Mouse (Mus musculus) cerebellum, adult 2 months (tissue): Measurements from ENCODE around the gene Reg1.
"Not testable (repeated sequence)": the region's sequence is repeated elsewhere in the genome, so short reads cannot be mapped to it uniquely, and the experiment has no call there.

Source experiments
- CTCF ChIP-seq: fragments of 200-500 bp; IDR thresholded peaks from 2 replicates; pipeline ENCODE4 v1.5.1; 2011; ENCODE audit warnings: low read depth, mild to moderate bottlenecking, control low read depth, low read length, moderate library complexity, borderline replicate concordance; ENCODE audit not compliant: insufficient read depth
- POLR2A ChIP-seq: fragments of 200-500 bp; IDR thresholded peaks from 2 replicates; pipeline ENCODE4 v1.6.1; 2011; ENCODE audit warnings: low read length, control low read depth, borderline replicate concordance; ENCODE audit not compliant: insufficient read depth

- TF ChIP-seq CTCF, POLR2A: not testable (repeated sequence)
Observed at GRCm38 (mm10) chr6:78395323-78395722, 27.2 kb upstream of the Reg1 start, which contains the start of gene Reg2.
